Mouse (Mus musculus) hindbrain, embryonic 10.5 days (tissue): ENCODE results near the gene Il17re. TPM values are rescaled to one million over a fixed set of nuclear protein-coding genes. Genes with fewer than 3 reads are reported as not detected.

ENCODE experiments used
- DNase-seq: peaks from one replicate; pipeline ENCODE4 v3.0.0-alpha.2; 2017; ENCODE audit warnings: low spot score
- H3K27ac ChIP-seq: fragments of 300-500 bp; sonication (generic); 2 replicates; pipeline ENCODE4 v1.5.1; 2016; ENCODE audit warnings: mild to moderate bottlenecking, moderate library complexity
- H3K27me3 ChIP-seq: fragments of 300-500 bp; sonication (generic); 2 replicates; pipeline ENCODE4 v1.6.1; 2016; ENCODE audit warnings: mild to moderate bottlenecking; ENCODE audit not compliant: poor library complexity, insufficient read depth, severe bottlenecking
- H3K36me3 ChIP-seq: fragments of 300-500 bp; sonication (generic); 2 replicates; pipeline ENCODE4 v1.6.1; 2016; ENCODE audit warnings: mild to moderate bottlenecking, moderate library complexity
- H3K4me1 ChIP-seq: fragments of 300-500 bp; sonication (generic); replicated peaks from 2 replicates; pipeline ENCODE4 v1.6.1; 2016; ENCODE audit warnings: mild to moderate bottlenecking
- H3K4me3 ChIP-seq: fragments of 300-500 bp; sonication (generic); 2 replicates; pipeline ENCODE4 v1.5.1; 2016; ENCODE audit warnings: mild to moderate bottlenecking, moderate library complexity
- H3K9me3 ChIP-seq: fragments of 300-500 bp; sonication (generic); 2 replicates; pipeline ENCODE4 v1.6.1; 2016; ENCODE audit warnings: mild to moderate bottlenecking, moderate library complexity
- WGBS: fragments of 180-500 bp; shearing (Covaris S2); methylation state at CpG from one replicate; pipeline ENCODE4 v1.1.7; 2016; 5-methylcytosine and 5-hydroxymethylcytosine counted together
- polyA plus RNA-seq: library from polyadenylated mRNA; unstranded; fragments of >200 nt; fragmentation: Nextera tagmentation; extraction: Ambion mirVana; gene quantifications from 2 replicates; pipeline ENCODE4 v1.2.1, GENCODE M21; 2016

Il17re gene
- polyA plus RNA-seq, 1 experiment from 2014 or later: 1.7 TPM

DNA sequence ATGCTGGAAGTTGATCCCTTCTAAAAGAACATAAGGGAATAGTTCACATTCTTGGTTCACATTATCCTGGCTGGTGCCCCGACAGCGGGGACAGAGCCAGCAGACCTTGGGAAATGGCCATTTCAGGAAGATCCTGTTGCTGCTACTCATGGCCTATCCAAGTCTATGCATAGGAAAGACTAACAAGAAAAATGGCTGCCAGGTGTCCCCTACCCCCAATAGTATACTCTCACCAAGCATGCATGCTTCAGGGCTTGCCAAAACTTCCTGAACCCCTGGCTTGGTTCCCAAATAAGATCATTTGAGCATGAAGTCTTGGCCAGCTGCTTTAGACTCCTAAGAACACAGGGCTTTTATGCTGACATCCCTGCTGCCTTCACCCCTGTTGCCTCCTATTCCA lies 6.4 kb upstream of the Il17re start:
- peaks cover 29% of the 10 kb centered on the region for H3K36me3 ChIP-seq
- no peaks in the 10 kb centered on the region for H3K27me3 ChIP-seq
- DNase-seq: no peak
- no peaks in the 10 kb centered on the region for H3K9me3 ChIP-seq
- H3K4me1 ChIP-seq: no peaks in the 10 kb centered on the region
- H3K27ac ChIP-seq: no peak overlapping the region
- WGBS: 93% methylated on average over 2 of the region's 2 CpGs
- H3K4me3 ChIP-seq: no peak overlapping the region

DNA sequence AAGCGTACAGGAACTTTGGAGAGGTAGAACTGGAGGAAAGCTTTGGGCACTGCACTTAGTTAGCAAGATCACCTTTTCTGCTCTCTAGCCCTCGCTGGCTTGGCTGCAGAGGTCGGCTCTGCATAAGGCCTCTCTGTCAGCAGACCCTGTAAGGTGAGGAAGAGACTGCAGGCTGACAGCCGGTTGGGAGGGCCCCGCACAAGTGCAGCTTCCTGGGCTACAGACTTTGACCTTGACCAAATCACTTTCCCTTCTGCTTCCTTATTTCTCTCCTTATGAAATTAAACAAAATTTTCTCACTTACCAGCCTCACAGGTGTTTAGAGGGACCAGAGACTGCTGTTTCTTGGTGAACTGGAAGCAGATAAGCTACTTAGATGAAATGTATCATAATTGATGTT lies 3.3 kb upstream of the Il17re start:
- peaks cover 3% of the 10 kb centered on the region; the same call in 1 of the 2 replicates for H3K4me1 ChIP-seq
- no peaks in the 10 kb centered on the region for H3K9me3 ChIP-seq
- no peaks in the 10 kb centered on the region for H3K27me3 ChIP-seq
- DNase-seq: no peak
- H3K27ac ChIP-seq: no peak overlapping the region
- 64% methylated on average over 5 of the region's 5 CpGs for WGBS
- H3K36me3 ChIP-seq: no peaks in the 10 kb centered on the region
- no peak overlapping the region for H3K4me3 ChIP-seq

- Histone ChIP-seq H3K27me3 (no peaks in the 10 kb centered on the region), H3K9me3 (no peaks in the 10 kb centered on the region), H3K4me1 (peaks cover 3% of the 10 kb centered on the region; the same call in 1 of the 2 replicates), H3K36me3 (no peaks in the 10 kb centered on the region), H3K4me3 (no peak overlapping the region), H3K27ac (no peak overlapping the region)
- DNase-seq: no peak
- 66% methylated on average over 10 of the region's 10 CpGs for WGBS
Observed at GRCm38 (mm10) chr6:113458635-113459034, 351 bp downstream of the Il17re start.

- 72% methylated on average over 7 of the region's 7 CpGs for WGBS
- H3K4me3 ChIP-seq: no peak overlapping the region
- peaks cover 17% of the 10 kb centered on the region for H3K27me3 ChIP-seq
- peaks cover 13% of the 10 kb centered on the region for H3K4me1 ChIP-seq
- no peaks in the 10 kb centered on the region for H3K36me3 ChIP-seq
- H3K27ac ChIP-seq: no peak overlapping the region
- H3K9me3 ChIP-seq: no peaks in the 10 kb centered on the region
- no peak for DNase-seq
Observed at GRCm38 (mm10) chr6:113464040-113464439, 5.8 kb downstream of the Il17re start.

DNA sequence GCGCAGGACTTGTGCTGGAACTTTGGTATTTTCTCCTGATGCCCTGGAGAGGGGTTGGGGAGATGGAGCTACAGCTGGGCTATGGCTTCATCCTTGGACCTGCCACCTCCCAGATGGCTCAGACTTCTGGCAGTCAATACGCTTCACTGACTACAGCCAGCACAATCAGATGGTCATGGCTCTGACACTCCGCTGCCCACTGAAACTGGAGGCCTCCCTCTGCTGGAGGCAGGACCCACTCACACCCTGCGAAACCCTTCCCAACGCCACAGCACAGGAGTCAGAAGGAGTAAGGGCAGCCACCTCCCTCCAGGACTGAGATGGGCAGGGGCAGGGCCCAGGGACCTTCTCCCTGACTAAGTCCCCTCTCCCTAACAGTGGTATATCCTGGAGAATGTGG lies 7.3 kb downstream of the Il17re start:
- no peak overlapping the region for H3K27ac ChIP-seq
- no peaks in the 10 kb centered on the region for H3K36me3 ChIP-seq
- H3K9me3 ChIP-seq: no peaks in the 10 kb centered on the region
- peak; percentile 37 for DNase-seq
- 56% methylated on average over 5 of the region's 5 CpGs for WGBS
- peaks cover 33% of the 10 kb centered on the region for H3K27me3 ChIP-seq
- H3K4me1 ChIP-seq: peaks cover 26% of the 10 kb centered on the region
- no peak overlapping the region for H3K4me3 ChIP-seq

GRCm38 (mm10) chr6:113468512-113468911 lies 10.2 kb downstream of the Il17re start:
- H3K4me1 ChIP-seq: peaks cover 47% of the 10 kb centered on the region
- no peak overlapping the region for H3K27ac ChIP-seq
- 61% methylated on average over 3 of the region's 3 CpGs for WGBS
- no peaks in the 10 kb centered on the region for H3K9me3 ChIP-seq
- peaks cover 55% of the 10 kb centered on the region for H3K27me3 ChIP-seq
- H3K4me3 ChIP-seq: peak overlapping the region; percentile 48
- DNase-seq: no peak
- H3K36me3 ChIP-seq: no peaks in the 10 kb centered on the region

GRCm38 (mm10) chr6:113469021-113469420 lies 10.7 kb downstream of the Il17re start:
- peak; percentile 74 for DNase-seq
- peak overlapping the region; percentile 48 for H3K4me3 ChIP-seq
- peaks cover 55% of the 10 kb centered on the region for H3K27me3 ChIP-seq
- peaks cover 47% of the 10 kb centered on the region for H3K4me1 ChIP-seq
- H3K36me3 ChIP-seq: no peaks in the 10 kb centered on the region
- H3K9me3 ChIP-seq: no peaks in the 10 kb centered on the region
- peak overlapping the region; percentile 72 for H3K27ac ChIP-seq
- 9% methylated on average over 9 of the region's 9 CpGs for WGBS

- peak overlapping the region; percentile 72 for H3K27ac ChIP-seq
- peak; percentile 82 for DNase-seq
- peak overlapping the region; percentile 48 for H3K4me3 ChIP-seq
- H3K4me1 ChIP-seq: peaks cover 47% of the 10 kb centered on the region
- H3K27me3 ChIP-seq: peaks cover 55% of the 10 kb centered on the region
- H3K36me3 ChIP-seq: no peaks in the 10 kb centered on the region
- WGBS: 2% methylated on average over 31 of the region's 31 CpGs
- H3K9me3 ChIP-seq: no peaks in the 10 kb centered on the region
Observed at GRCm38 (mm10) chr6:113469432-113469831, 11.1 kb downstream of the Il17re start.

DNA sequence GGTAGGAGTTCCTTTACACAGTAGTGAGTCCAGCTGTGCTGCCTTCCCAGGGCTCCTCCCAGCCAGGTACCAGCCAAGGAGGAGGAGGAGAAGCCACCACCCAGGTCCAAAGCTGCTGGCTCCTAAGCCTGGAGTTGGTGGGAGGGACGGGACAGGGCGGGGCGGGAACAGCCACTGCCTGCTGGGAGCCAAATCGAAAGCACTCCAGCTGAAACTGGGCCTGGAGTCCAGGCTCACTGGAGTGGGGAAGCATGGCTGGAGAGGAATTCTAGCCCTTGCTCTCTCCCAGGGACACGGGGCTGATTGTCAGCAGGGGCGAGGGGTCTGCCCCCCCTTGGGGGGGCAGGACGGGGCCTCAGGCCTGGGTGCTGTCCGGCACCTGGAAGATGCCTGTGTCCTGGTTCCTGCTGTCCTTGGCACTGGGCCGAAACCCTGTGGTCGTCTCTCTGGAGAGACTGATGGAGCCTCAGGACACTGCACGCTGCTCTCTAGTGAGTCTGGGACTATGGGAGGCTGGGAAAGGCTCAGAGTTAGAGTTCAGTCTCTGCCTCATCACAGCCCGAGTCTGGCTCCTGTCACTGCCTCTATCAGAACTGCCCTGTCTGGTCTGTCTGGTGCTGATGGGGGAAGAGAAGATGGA lies 13.1 kb downstream of the Il17re start, which contains the start of gene Il17rc:
Gene Il17rc, plus strand, starts transcription at position 131 of the 640 bp plus-strand sequence.
- H3K27me3 ChIP-seq: peaks cover 49% of the 10 kb centered on the region
- H3K4me3 ChIP-seq: peak within 1 kb of the TSS; percentile 36
- H3K4me1 ChIP-seq: peaks cover 40% of the 10 kb centered on the region
- H3K9me3 ChIP-seq: no peaks in the 10 kb centered on the region
- peak within 1 kb of the TSS; percentile 68 for H3K27ac ChIP-seq
- peak; percentile 33 for DNase-seq
- no peaks in the 10 kb centered on the region for H3K36me3 ChIP-seq
- WGBS: 19% methylated on average over 12 of the region's 12 CpGs

- no peak overlapping the region for H3K4me3 ChIP-seq
Observed at GRCm38 (mm10) chr6:113472061-113472460, 13.8 kb downstream of the Il17re start.

GRCm38 (mm10) chr6:113473246-113473645 lies 15.0 kb downstream of the Il17re start:
- Histone ChIP-seq H3K27me3 (peaks cover 46% of the 10 kb centered on the region), H3K36me3 (no peaks in the 10 kb centered on the region), H3K4me3 (no peak overlapping the region), H3K9me3 (no peaks in the 10 kb centered on the region), H3K4me1 (peaks cover 44% of the 10 kb centered on the region), H3K27ac (no peak overlapping the region)
- 84% methylated on average over 2 of the region's 2 CpGs for WGBS
- DNase-seq: no peak

More at GRCm38 (mm10) chr6:113472061-113472460, 13.8 kb downstream of the Il17re start:
- no peak overlapping the region for H3K27ac ChIP-seq
- H3K9me3 ChIP-seq: no peaks in the 10 kb centered on the region
- peaks cover 49% of the 10 kb centered on the region for H3K27me3 ChIP-seq
- 65% methylated on average over 10 of the region's 10 CpGs for WGBS
- DNase-seq: no peak
- H3K36me3 ChIP-seq: no peaks in the 10 kb centered on the region
- H3K4me1 ChIP-seq: peaks cover 40% of the 10 kb centered on the region

GRCm38 (mm10) chr6:113473715-113474114 lies 15.4 kb downstream of the Il17re start:
- Histone ChIP-seq H3K27ac (no peak overlapping the region), H3K9me3 (no peaks in the 10 kb centered on the region), H3K27me3 (peaks cover 43% of the 10 kb centered on the region), H3K4me3 (no peak overlapping the region), H3K4me1 (peaks cover 41% of the 10 kb centered on the region), H3K36me3 (no peaks in the 10 kb centered on the region)
- DNase-seq: no peak
- 90% methylated on average over 6 of the region's 6 CpGs for WGBS

DNA sequence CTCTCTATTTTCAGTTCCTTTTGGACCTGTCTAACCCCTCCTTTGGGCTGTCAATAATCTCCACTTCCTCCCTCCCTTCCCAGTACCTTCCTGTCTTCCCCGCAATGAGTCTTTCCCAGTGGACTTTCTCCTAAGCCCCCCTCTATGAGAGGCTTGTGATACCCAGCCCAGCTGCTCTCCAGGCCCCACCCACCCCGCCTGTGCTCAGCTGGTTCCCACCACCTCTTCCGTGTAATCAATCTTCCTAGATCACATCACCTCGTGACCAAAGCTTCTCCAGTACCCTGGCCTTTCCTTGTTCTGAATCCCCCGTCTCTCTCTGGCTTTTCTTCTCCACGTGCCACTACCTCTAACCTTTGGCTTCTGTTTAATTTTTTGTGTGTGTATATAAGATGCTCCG lies 19.1 kb downstream of the Il17re start:
- no peak for DNase-seq
- Histone ChIP-seq H3K4me1 (peaks cover 23% of the 10 kb centered on the region), H3K27me3 (peaks cover 41% of the 10 kb centered on the region), H3K4me3 (no peak overlapping the region), H3K27ac (no peak overlapping the region), H3K9me3 (no peaks in the 10 kb centered on the region), H3K36me3 (no peaks in the 10 kb centered on the region)
- WGBS: 54% methylated on average over 7 of the region's 7 CpGs
